16 mouse cellular contexts compared by ENCODE assay signal in genomic region chr9:88297871-88298658, GRCm38 (mm10).
"Had no signal": no experiment of that assay in that cellular context is flagged by ENCODE, and none has a peak within 500 bp of the region (broad histone marks: within the 10 kb centered on the region; RNA-seq: fewer than 3 reads in every experiment).

No protein-coding gene starts in this region.

- H3K27ac ChIP-seq: limb, embryonic 15.5 days; liver, embryonic 12.5 days; midbrain, embryonic 10.5 days; neural tube, embryonic 15.5 days; stomach, postnatal 0 days had no signal

- H3K27me3 ChIP-seq: limb, embryonic 15.5 days; liver, embryonic 12.5 days; neural tube, embryonic 15.5 days had no signal

- ATAC-seq: liver, embryonic 12.5 days had no signal

- H3K9me3 ChIP-seq: limb, embryonic 15.5 days; liver, embryonic 12.5 days; midbrain, embryonic 10.5 days; neural tube, embryonic 15.5 days had no signal

- H3K4me3 ChIP-seq: limb, embryonic 15.5 days; liver, embryonic 12.5 days; midbrain, embryonic 10.5 days; myocyte; neural tube, embryonic 15.5 days had no signal

- H3K4me2 ChIP-seq: limb, embryonic 15.5 days; liver, embryonic 12.5 days; lung, embryonic 14.5 days; neural tube, embryonic 15.5 days had no signal

- H3K9ac ChIP-seq: limb, embryonic 15.5 days; liver, embryonic 12.5 days; lung, embryonic 14.5 days; neural tube, embryonic 15.5 days had no signal

- DNase-seq: kidney, adult 8-10 months; kidney, postnatal 25 days; layer of hippocampus, adult 9-11 months; layer of hippocampus, postnatal 36 days; lung, embryonic 14.5 days; lung, postnatal 10 days; lung, postnatal 4 days; midbrain, embryonic 14.5 days; right cerebral cortex, postnatal 4 days; thymus, postnatal 4 days had no signal

- H3K36me3 ChIP-seq: limb, embryonic 15.5 days; liver, embryonic 12.5 days; midbrain, embryonic 10.5 days; neural tube, embryonic 15.5 days had no signal

- H3K4me1 ChIP-seq: limb, embryonic 15.5 days; liver, embryonic 12.5 days; midbrain, embryonic 10.5 days had no signal
